Mouse (Mus musculus) lung, postnatal 0 days (tissue): ENCODE measurements at regions not wholly inside any gene's neighbourhood (a gene's known extent, or its start where the extent isn't known, plus 50 kb on each side); places are given as distances from the start of the nearest gene placed in this dataset.

Experiments
- CTCF ChIP-seq: IDR thresholded peaks from 2 replicates; pipeline ENCODE4 v1.5.1; 2016; ENCODE audit warnings: antibody characterized with exemption, mild to moderate bottlenecking
- EP300 ChIP-seq: IDR thresholded peaks from 2 replicates; pipeline ENCODE4 v1.6.1; 2016; ENCODE audit warnings: antibody characterized with exemption, mild to moderate bottlenecking, control low read depth

- no peak for TF ChIP-seq CTCF
- TF ChIP-seq EP300, result no peak
Observed at GRCm38 (mm10) chr8:128109036-128109435, 249.4 kb upstream of the Nrp1 start.
